In the genomic region with DNA sequence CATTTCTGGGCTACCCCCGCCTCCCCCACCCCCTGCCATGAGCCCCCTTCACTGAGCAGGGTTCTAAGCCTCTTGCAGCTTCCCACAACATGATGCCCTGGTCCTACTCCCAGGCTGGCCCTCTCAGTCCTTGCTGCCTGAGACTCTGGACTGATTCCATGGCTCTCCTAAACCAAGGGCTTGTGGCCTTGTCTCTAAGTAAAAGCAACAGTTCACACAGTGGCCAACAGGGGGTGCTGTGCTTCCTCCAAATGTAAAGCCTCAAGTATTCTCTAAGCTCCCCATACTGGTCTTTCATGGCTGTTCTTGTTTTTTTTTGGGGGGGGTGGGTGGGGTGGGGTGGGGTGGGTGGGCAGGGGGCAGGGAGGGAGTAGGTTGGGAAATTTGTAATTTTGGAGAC, we compare ENCODE assay signal across 10 mouse cellular contexts. TPM values are rescaled to one million over a fixed set of nuclear protein-coding genes. Genes with fewer than 3 reads are reported as not detected.
DNase-seq lines count a peak whose midpoint lies in the region; ATAC-seq and TF ChIP-seq lines count a peak whose summit lies in the region.
"Had no signal": no experiment of that assay in that cellular context is flagged by ENCODE, and none has a peak within 500 bp of the region (broad histone marks: within the 10 kb centered on the region; RNA-seq: fewer than 3 reads in every experiment).

No protein-coding gene starts in this region.

- no peak overlapping the region for H3K4me2 ChIP-seq in liver, postnatal 0 days (ENCODE audit: low read depth, low read length)

- no peak overlapping the region for H3K27ac ChIP-seq in left cerebral cortex, adult 2 months
- no peak overlapping the region for H3K27ac ChIP-seq in liver, postnatal 0 days (ENCODE audit: low read depth)
- H3K27ac ChIP-seq in small intestine, adult 2 months (ENCODE audit: insufficient read depth, low read depth, low read length), result no peak overlapping the region

- no peaks in the 10 kb centered on the region for H3K27me3 ChIP-seq in liver, postnatal 0 days (ENCODE audit: insufficient read depth, low read length)
- no peaks in the 10 kb centered on the region for H3K27me3 ChIP-seq in small intestine, adult 2 months (ENCODE audit: control insufficient read depth, insufficient read depth, low read length)

- H3K9me3 ChIP-seq in liver, postnatal 0 days (ENCODE audit: low read length), result no peaks in the 10 kb centered on the region

- peak; percentile 57 for TF ChIP-seq CTCF in left cerebral cortex, adult 2 months (IDR thresholded peaks at IDR 0.05)
- TF ChIP-seq CTCF in liver, postnatal 0 days (IDR thresholded peaks at IDR 0.05; ENCODE audit: low read depth), result peak; percentile 81
- TF ChIP-seq CTCF in small intestine, adult 2 months (IDR thresholded peaks at IDR 0.05; ENCODE audit: extremely low read depth, insufficient read length, insufficient replicate concordance, low read depth, low read length), result peak; percentile 47; the same call in 1 of the 2 replicates

- H3K9ac ChIP-seq in liver, postnatal 0 days (replicated peaks), result no peak overlapping the region

- no peak for TF ChIP-seq POLR2A in small intestine, adult 2 months (IDR thresholded peaks at IDR 0.05; ENCODE audit: low read depth, low read length)

- 82% methylated on average over 1 of the region's 1 CpGs for WGBS in liver, postnatal 0 days (ENCODE audit: insufficient replicate concordance)
- 81% methylated on average over 1 of the region's 1 CpGs for WGBS in small intestine, adult 2 months

- no peak for ATAC-seq in liver, postnatal 0 days

- no peak for TF ChIP-seq EP300 in liver, postnatal 0 days (IDR thresholded peaks at IDR 0.05; ENCODE audit: low read depth)

- H3K4me1 ChIP-seq in liver, postnatal 0 days (ENCODE audit: insufficient read depth), result no peaks in the 10 kb centered on the region
- H3K4me1 ChIP-seq in small intestine, adult 2 months (ENCODE audit: control insufficient read depth, insufficient read depth, insufficient read length, low read length), result peaks cover under 1% of the 10 kb centered on the region; the same call in 1 of the 2 replicates

- DNase-seq in adrenal gland, adult (ENCODE audit: inconsistent age in 2 of 2, low spot score in 1 of 2), result peak; percentile 22 to 76
- no peak for DNase-seq in adrenal gland, adult 8-10 months
- DNase-seq in left cerebral cortex, adult 2 months (ENCODE audit: extremely low spot score in 1 of 2, low spot score in 2 of 2), result peak; percentile 19 to 33
- no peak for DNase-seq in left cerebral cortex, adult 11 months (ENCODE audit: low spot score)
- peak; percentile 65 for DNase-seq in c-Kit-positive CD71-negative TER-119-negative erythroid progenitor cells, embryonic 14.5 days (ENCODE audit: low read depth)
- DNase-seq in frontal cortex, postnatal 36 days (ENCODE audit: low spot score in 2 of 2), result peak; percentile 38 to 44
- peak; percentile 77 for DNase-seq in liver, postnatal 0 days

- H3K36me3 ChIP-seq in liver, postnatal 0 days (replicated peaks; ENCODE audit: insufficient read depth, low read length), result no peaks in the 10 kb centered on the region
- no peaks in the 10 kb centered on the region for H3K36me3 ChIP-seq in small intestine, adult 2 months (ENCODE audit: control insufficient read depth, insufficient read depth, low read length)

- intact Hi-C loops in left cerebral cortex, adult 2 months (cut with DNase I), result loop anchor here (10.0 kb wide), 1 partner anchor 368 kb away; no protein-coding TSS in a partner anchor

- H3K4me3 ChIP-seq in left cerebral cortex, adult 2 months, result no peak overlapping the region
- H3K4me3 ChIP-seq in liver, postnatal 0 days (ENCODE audit: low read depth, low read length), result no peak overlapping the region
- H3K4me3 ChIP-seq in small intestine, adult 2 months (ENCODE audit: low read depth, low read length), result no peak overlapping the region

RNA-seq across cellular contexts. Expression of gene Oas1c, which starts 5.9 kb away (rescaled TPM):
- total RNA-seq in adrenal gland, adult 8-10 months (2022), result 1 to 10 TPM in 3 of 4 experiments, under 1 TPM in 1; 0.61 to 2.2 (median 1.7) TPM
- 1 to 10 TPM in 1 of 2 experiments, under 1 TPM in 1; 0.82 to 1.0 TPM for total RNA-seq in left cerebral cortex, adult 2 months (2021)
- polyA plus RNA-seq in liver, postnatal 0 days (2015; fragmentation: Nextera tagmentation; extraction: Ambion mirVana), result 0.58 and 0.60 TPM in 2 replicates
- polyA plus RNA-seq in small intestine, adult 2 months (2012; rRNA removed), result 1.2 and 1.4 TPM in 2 replicates

RNA-seq across cellular contexts. Expression of gene Oas1e, which starts 11.1 kb away (rescaled TPM):
- not detected for total RNA-seq in adrenal gland, adult 8-10 months (2022)
- not detected for total RNA-seq in left cerebral cortex, adult 2 months (2021)
- polyA plus RNA-seq in liver, postnatal 0 days (2015; fragmentation: Nextera tagmentation; extraction: Ambion mirVana), result 0.15 and 0.20 TPM in 2 replicates
- 0.09 and 3.6 TPM in 2 replicates for polyA plus RNA-seq in small intestine, adult 2 months (2012; rRNA removed)
- total RNA-seq: layer of hippocampus, adult 18-20 months had no signal
- polyA plus RNA-seq: C2C12 had no signal

RNA-seq across cellular contexts. Expression of gene Oas3, which starts 29.0 kb away (rescaled TPM):
- total RNA-seq in adrenal gland, adult 8-10 months (2022), result under 1 TPM; 0.30 to 0.44 (median 0.39) TPM
- not detected for total RNA-seq in left cerebral cortex, adult 2 months (2021)
- polyA plus RNA-seq in liver, postnatal 0 days (2015; fragmentation: Nextera tagmentation; extraction: Ambion mirVana), result 1.8 and 2.1 TPM in 2 replicates
- polyA plus RNA-seq in small intestine, adult 2 months (2012; rRNA removed), result 9.6 and 94.5 TPM in 2 replicates
- total RNA-seq: layer of hippocampus, adult 18-20 months had no signal
- polyA plus RNA-seq: C2C12 had no signal

RNA-seq across cellular contexts. Expression of gene Oas1f, which starts 40.7 kb away (rescaled TPM):
- total RNA-seq in adrenal gland, adult 8-10 months (2022), result not detected
- total RNA-seq in left cerebral cortex, adult 2 months (2021), result not detected
- not detected in 2 replicates for polyA plus RNA-seq in liver, postnatal 0 days (2015; fragmentation: Nextera tagmentation; extraction: Ambion mirVana)
- 0.19 TPM in 1 of 2 replicates, not detected in the other for polyA plus RNA-seq in small intestine, adult 2 months (2012; rRNA removed)
- total RNA-seq: layer of hippocampus, adult 18-20 months had no signal
- polyA plus RNA-seq: C2C12 had no signal

RNA-seq across cellular contexts. Expression of gene Oas1h, which starts 54.8 kb away (rescaled TPM):
- not detected for total RNA-seq in adrenal gland, adult 8-10 months (2022)
- total RNA-seq in left cerebral cortex, adult 2 months (2021), result not detected
- polyA plus RNA-seq in liver, postnatal 0 days (2015; fragmentation: Nextera tagmentation; extraction: Ambion mirVana), result not detected in 2 replicates
- not detected in 2 replicates for polyA plus RNA-seq in small intestine, adult 2 months (2012; rRNA removed)
- total RNA-seq: layer of hippocampus, adult 18-20 months had no signal
- polyA plus RNA-seq: C2C12 had no signal

Comparison
In these comparisons a context has a peak if more than half of its experiments do, and no peak if none do; other contexts are left out.
1. DNase-seq: peak in adrenal gland, adult (2 of 2), left cerebral cortex, adult 2 months (2 of 2), c-Kit-positive CD71-negative TER-119-negative erythroid progenitor cells, embryonic 14.5 days (single experiment), frontal cortex, postnatal 36 days (2 of 2) and liver, postnatal 0 days (single experiment); none in adrenal gland, adult 8-10 months (single experiment) and left cerebral cortex, adult 11 months (single experiment).
2. Peak in every context shown above with its lines, with median percentiles within 50 percentile points of each other: CTCF ChIP-seq.